Mouse (Mus musculus): ENCODE results near the gene Plcl2.
"Not testable (repeated sequence)": the region's sequence is repeated elsewhere in the genome, so short reads cannot be mapped to it uniquely, and the experiment has no call there.

The Plcl2 gene

DNA sequence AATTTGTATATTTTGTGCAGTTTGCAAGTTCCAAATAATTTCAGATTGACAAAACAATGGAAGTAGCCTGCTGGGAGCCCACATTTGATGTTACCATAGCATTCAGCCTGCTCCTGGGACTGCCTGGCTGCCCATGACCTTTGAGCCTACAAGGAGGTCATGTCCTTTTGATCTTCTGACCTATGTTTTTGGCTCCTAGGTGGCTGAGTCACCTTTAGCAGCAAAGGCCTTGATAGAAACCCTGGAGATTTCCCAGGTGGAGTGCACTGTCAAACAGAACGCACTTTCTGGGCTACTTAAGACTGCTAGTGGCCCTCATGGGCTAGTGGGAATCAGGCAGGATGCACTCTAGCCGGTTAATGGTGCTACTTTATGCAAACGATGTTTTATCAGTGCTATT is 112.8 kb downstream of the Plcl2 start:
- no peak for DNase-seq (ENCODE audit: low spot score in 2 of 2)

DNA sequence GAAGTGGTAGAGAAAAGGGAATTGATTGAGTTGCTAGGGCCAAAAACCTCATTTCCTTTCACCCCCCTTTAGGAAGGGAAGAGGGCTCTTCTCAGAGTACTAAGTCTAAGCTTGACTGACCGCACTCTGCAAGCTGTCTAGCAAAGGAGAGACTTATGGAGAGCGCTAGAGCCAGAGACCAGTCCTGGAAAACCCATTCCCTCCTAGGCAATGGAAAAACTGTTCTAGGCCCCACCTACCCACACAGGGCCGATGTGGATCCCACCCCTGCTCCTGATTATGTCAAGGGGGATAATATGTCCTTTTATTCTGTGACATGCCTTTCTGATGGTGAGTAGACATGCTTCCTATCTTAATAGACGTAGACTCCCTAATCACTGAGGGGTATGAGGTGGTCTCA is 116.4 kb downstream of the Plcl2 start:
- DNase-seq (ENCODE audit: low spot score in 2 of 2) = no peak

DNA sequence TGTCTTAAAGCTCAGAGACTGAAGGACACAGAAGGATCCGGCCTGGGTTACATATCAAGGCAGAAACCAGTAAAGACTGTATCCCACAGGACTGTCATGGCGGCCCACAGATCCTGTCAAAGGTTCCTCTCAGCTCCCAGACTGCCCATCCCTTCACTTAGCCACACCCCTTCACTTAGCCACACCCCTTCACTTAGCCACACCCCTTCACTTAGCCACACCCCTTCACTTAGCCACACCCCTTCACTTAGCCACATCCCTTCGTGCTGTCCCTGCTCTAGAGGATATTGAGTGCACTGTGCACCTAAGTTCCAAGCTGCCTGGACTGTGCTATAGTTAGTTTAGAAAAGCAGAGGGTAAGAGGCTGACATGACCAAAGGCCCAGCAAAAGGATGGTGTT is 118.5 kb downstream of the Plcl2 start:
- DNase-seq (ENCODE audit: low spot score in 2 of 2) = no peak

DNA sequence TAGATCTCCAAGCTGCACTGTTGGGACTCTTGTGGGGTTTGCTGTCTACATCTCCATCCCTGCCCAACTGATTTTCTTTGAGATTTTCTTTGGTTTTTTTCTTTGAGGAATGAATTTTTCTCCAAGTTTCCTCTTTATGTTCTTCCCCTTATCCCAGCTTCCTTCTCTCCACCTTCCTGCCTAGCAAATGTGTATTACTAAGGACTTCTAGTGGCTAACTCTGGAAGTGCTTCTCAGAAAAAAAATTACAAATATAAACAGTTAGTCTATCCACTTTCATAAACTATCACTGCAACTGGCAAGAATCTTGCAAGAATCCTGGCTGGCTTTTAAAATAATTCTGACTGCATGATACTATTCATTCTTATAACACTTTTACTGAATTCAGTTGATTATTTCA is 119.5 kb downstream of the Plcl2 start:
- DNase-seq (ENCODE audit: low spot score in 2 of 2) = no peak

DNA sequence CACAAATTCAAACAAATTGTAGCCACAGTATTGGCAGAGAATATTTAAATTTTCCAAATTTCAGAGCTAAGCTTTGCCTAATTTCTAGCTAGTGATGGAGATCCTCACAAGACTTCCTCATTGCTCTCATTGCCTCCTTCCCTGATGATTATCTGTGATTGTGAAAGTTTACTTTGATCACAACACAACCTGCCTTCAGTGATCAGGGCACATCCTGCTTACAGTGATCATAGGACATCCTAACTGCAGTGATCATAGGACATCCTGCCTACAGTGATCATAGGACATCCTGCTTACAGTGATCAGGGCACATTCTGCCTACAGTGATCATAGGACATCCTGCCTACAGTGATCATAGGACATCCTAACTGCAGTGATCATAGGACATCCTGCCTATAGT is 121.8 kb downstream of the Plcl2 start:
- DNase-seq (ENCODE audit: low spot score in 2 of 2) = not testable (repeated sequence)

DNA sequence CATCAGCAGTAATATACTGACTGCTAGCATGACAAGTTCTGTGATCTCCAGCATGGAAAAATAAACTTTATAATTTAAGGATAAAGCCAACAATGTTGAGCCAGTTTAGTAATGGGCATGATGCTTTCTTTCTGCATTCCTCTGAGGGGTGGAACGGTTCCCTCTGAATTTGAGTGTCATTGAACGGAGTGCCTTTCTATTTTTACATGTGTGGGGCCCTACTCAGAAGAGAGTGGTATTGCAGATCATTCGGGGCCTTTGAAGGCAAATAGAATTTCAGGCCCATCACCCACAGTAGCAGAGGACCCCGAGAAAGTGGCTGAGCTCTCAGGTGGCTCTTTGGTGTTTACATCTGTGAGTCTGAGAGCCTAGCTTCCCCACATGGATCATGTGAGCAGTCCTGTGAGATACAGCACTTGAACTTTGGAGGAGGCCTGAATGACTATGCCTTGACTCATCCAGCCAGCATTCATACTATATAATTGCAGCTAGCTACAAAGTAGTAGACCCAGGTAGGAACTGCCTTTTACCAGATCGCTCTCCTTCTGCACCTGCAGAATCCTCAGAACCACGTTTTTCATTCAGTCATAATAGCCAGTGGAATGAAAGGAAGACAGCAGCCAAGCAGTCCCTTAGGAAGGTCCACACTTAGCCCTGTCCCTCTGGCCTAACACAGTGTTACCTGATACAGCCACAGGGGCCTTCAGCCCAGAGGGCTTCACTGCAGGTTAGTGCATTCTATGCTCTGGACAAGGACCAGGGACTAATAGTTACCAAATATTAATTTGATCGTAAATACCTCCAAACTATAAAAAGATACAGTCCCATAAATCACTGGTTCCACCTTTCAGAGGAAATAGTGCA is 125.0 kb downstream of the Plcl2 start:
- no peak for DNase-seq (ENCODE audit: low spot score in 2 of 2)

DNA sequence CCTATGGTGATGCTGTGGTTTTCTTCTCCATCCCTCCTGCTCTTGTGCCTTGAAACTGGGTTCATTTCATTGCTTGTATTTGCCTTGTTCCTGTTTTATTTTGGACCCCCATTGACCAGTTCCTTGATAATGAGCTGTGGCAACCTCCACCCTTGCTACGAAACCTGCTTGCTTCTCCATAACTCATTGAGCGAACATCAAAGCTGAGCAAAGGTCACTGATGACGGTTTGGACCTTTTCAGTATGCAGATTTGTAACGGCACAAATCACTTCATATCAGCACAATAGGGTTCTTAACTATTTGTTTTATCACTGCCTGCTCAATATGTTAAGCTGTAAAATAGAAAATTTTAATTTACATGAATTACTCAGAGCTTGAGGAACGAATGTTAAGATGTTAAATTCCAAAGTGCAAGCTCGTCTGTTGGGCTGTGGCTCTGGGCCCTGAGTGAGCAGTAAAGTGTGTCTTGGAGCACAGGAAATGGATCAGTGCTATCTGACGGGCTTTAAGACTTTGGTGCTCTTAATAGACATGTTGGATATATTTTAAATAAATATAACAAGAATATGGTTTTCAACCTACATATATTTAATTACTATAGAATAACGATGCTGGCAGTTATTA is 126.9 kb downstream of the Plcl2 start:
- no peak for DNase-seq (ENCODE audit: low spot score in 2 of 2)

DNA sequence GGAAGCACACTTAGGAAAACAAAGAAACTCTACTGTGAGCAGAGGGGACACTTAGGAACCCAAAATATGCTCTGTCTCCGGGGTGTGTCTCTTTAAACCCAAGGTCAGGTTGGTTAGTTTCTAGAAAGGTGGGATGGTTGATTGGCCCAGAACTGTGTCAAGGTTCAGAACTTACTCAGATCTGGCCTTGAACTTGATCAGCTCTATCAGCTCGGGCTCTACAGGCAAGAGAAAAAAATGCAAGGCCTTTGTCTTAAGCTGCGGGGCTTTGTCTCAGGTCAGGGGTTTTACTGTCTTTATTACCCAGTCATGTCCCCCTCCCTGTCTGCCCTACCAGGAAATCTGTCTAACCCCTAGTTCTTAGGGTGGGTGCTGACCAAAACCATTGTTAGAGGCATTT is 129.6 kb downstream of the Plcl2 start:
- DNase-seq (ENCODE audit: low spot score in 2 of 2) = no peak

DNA sequence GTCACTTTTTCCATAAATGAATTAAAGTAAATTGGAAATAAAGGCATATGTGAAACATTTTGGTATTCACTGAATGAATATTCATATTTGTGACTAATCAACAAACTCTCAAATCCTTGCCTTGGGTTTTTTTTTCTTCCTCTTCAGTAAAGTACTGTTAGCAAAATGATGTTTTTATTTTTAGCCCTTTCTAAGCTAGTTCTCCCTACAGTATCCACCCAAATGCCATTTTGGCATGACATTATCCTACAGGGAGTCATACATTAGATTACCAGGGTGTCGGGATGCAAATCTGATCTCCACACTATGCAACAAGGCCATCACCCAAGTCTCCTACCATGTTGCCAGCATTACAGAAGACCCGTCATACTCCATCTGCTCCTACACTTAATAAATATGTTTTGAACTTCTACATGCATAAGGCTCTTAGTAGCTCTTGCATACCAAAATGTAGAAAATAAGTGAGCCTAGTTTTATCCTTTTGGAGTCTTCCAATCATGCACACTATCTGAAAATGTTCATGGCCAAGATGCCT is 131.9 kb downstream of the Plcl2 start:
- no peak for DNase-seq (ENCODE audit: low spot score in 2 of 2)

DNA sequence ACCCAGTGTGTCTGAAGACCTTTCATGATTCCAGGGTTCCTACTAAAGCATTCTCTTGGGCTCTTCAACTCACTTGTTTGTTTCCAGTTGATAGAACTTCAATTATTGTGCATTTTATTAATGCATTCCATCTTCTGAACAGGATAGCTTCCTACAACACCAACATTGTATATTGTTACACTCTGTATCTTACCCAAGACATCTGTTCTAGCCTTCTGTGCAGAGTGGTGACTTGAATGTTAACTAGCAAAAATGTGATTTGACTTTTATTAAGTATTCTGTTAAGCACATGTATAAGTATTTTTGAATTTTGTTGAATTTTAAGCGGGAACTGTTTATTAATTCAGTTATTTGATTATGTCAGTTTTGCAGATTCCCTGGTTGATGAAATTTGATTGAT is 132.7 kb downstream of the Plcl2 start:
- DNase-seq (ENCODE audit: low spot score in 2 of 2) = no peak

DNA sequence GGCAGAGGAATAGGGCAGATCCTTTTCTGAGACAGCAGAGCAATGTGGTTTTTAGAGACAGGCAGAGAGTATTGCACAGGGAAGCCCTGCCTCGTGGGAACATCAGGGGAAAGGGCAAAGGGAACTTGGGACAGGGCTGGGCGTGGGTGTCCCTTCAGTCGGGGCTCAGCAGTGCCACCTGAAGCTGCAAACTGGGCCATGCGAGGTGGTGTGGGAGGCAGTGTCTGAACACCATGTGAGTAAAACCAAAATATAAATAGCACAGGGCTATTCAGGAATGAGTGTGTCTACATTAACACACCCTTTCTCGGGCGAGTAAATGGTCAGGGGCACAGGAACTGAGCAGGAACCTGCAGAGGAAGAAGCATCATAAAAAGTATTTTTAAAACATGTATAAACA is 134.2 kb downstream of the Plcl2 start:
- DNase-seq (ENCODE audit: low spot score in 2 of 2) = no peak

DNA sequence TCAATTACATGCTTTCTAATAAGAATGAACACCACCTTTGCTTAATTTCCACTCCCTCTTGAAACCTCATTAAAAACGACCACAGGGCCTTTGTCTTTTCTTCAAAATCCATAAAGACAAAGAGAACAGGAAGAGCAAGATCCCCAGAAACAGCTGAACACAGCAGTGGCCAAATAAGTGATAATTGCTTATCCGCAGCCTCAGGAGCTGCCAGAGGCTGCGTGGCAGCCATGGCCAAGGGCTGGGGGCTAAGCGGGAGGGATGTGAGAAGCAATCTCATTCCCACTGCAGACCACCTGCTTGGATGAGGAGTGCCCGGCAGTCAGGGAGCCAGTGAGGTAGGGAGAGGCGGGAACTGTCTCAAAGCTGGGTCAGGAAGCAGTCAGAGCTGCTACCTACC is 134.8 kb downstream of the Plcl2 start:
- DNase-seq (ENCODE audit: low spot score in 2 of 2) = no peak

DNA sequence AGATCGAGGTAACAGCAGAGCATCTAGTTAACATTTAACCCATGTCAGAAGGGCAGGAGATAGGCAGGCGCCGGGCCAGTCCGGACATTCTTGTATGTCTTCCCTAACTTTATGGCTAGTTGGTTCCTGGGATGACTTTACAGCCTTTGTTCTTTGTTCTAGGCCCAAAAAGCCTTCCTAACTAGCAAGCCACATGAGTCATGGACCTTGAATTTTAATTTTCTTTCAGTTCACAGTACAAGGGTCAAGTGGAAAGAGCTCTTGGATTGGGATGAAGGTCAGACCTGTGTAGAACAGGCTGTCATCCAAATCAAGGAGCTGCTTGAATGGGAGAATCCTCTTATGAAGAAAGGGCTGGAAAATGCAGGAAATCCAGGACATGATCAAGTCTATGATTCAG is 138.9 kb downstream of the Plcl2 start:
- DNase-seq (ENCODE audit: low spot score in 2 of 2) = not testable (repeated sequence)

DNA sequence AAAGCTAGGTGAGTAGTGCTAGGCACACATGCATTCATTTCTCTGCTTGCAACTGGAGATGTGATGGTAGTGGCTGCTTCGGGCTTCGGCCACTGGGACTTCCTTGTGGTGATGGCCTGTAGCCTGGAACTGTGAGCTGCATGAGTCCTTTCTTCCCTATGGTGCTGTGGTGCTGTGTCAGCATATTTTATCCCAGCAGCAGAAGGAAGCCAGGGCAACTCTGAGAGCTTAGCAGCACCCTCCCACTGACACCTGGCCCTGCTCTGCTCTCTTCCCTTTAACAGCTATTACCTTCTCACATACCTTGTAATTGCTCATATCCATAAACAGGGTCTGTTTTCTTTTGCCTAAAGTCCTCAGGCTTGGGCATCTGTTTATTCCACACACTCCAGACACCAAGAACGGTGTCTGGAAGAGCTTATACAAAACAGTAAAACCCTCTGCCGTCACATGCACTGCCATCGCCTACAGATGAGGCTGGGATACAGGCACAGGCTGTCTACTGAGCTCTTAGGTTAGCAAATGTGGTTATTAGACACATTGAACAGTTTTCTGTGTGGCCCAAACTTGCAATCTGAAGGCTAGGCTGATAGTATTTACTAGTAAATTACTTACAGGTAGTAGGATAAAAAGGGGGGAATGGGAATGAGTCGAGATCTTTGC is 139.7 kb downstream of the Plcl2 start:
- DNase-seq (ENCODE audit: low spot score in 2 of 2) = no peak

DNA sequence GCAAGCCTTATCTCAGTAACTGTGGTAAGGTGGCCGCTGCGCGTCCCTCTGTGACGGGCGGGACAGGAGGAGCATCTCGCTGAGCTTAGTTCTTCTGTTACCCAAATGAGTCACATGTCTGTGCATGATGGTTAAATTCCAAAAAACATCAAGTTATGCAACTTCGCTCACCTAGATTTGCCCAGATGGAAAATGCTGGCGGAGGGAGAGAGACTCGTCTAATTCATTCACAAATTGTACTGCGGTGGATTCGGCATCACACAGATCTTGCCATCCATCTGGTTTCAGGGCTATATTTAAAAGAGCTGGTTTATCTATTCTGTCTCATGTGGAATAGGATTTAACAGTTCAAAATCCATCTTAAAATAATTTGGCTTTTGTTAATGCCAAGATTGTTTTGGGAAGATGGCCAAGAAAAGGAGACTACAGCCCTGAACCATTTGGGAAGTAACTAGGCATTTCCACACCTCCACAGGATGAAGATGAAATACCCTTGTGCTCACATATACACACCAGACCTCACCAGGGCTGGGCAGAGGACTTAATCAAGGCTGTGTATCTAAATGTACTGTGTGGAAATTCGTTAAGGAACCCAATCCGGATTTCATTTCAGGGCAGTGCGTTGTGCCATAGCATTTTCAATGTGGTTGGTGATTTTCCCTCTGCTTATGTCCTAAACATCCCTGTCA is 141.5 kb downstream of the Plcl2 start:
- no peak for DNase-seq (ENCODE audit: low spot score in 2 of 2)

DNA sequence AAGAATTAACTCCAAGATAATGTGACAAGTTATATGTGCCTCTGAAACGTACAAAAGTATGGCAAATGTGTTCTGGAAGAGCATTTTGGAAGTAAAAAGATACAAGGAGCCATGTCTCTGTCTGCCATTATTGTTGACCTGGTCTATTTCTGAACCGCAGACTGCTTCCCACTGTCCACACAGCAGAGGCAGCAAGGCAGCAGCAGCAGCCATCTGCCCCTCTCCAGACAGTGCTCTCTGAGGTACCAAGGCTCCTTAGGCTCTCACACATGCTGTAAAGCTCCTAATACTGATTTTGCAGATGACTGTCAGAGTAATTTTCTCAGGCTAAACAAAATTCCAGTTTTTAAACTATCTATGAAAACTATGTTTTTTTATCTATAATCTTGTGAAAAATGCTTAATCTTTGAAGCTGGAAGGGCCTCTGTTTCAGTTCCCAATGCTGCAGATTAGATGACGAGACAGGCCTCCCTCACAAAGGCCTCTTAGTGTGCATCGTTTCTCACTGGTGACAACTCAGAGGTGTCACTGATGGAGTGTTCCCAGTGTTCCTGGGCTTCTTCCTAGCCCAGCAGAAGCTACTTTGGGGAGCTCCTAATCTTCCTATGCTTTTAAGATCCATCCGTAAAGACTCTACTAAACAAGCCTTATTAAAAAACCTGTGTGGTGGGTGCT is 145.7 kb downstream of the Plcl2 start:
- no peak for DNase-seq (ENCODE audit: low spot score in 2 of 2)

DNA sequence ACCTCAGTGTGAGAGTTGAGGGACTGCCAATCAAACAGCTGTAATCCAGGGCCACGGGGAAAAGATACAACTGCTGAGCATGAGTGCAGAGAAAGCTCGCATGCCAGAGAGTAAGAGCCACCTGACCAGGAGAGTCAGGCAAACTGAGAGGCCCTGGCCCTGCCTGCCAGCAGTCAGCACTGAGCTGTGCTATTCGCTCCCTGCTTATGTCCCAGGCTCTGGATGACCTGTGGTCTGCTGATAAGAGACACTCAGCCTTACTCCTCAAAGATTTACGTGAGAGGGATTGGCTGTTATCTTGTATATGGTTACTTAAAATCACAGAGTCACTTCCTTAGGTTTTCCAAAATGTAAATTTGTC is 146.2 kb downstream of the Plcl2 start:
- no peak for DNase-seq (ENCODE audit: low spot score in 2 of 2)

DNA sequence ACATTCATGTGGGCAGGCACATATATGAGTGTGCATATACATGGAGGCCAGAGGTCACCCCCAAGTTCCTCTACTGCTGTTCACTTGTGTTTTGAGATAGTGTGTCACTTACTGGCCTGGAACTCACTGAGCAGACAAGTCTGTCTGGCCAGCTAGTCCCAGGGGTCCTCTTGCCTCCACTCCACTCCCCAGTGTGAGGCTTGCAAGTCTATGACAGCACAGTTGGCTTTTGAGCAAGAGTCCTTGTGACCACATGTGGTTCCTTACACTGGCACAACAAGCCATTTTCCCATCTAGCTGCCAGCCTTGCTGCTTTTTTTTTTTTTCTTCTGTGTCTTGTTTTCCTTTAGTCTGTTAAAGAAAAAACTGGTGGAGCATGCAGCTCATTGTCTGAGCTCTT is 148.1 kb downstream of the Plcl2 start:
- peak in 1 of 2 experiments; percentile 43 for DNase-seq (ENCODE audit: low spot score in 2 of 2)

DNA sequence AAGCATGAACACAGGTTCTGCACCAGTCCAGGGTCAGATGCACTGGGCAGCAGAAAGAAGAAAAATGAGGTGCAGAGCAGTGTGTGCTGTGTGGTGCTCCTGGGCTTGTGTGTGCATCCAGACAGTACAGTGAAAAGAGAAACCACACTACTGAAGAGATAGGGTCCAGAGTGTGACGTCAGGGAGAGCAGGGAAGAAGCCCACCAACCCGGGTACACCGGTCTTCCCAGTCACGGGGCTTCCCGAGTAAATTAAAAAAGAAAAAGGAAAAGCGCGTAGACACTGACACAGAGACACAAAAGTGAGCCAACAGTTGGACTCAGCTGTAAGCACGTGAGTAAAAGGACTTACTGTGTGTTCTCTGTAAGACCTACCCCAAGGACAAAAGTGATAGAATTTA is 149.7 kb downstream of the Plcl2 start:
- DNase-seq (ENCODE audit: low spot score in 2 of 2) = no peak

DNA sequence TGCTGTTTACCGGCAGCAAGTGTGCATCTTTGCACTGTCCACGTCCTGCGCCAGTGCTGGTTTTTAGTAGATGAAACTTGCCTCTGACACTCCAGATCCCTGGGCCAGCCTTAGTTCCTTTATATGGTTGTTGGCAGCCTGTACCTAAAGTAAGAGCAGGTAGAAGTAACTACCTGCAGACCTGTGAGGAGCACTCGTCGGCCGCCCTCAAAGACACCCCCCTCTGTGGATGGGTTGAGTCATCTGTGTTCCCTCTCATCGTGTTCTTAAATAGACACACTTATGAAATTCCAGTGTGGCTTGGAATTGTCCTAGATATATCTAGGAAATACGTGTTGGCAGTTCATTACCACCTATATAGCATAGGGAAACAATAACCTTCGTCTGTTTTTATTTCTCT is 158.4 kb downstream of the Plcl2 start:
- DNase-seq (ENCODE audit: low spot score in 2 of 2) = no peak

DNA sequence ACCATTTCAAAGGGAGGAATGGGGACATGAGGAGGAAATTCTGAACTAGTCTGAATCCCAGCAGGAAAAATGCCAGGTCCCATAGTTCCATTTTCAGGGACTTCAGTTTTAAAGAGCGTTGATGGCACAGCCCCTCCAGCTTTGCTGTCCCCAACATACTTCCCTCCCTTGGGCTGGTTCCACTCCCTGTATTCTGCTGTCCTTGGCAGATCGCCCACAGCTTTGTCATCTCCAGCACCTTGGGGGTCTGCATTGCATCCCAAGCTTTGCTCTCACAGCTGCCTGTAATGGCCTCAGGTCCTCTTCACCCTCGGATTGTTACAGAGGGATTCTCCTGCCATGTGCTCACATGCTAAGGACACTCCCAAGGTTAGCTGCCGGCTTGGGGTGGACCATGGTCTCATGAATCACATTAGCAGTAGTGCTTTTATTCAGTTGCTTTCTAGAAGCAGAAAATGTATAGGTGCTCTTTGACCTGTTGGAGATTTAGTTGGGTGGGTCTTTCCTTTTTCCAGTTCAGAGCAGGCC is 159.5 kb downstream of the Plcl2 start:
- no peak for DNase-seq (ENCODE audit: low spot score in 2 of 2)
